Mouse (Mus musculus) G1E (cell line): Measurements from ENCODE around the gene Kpna7.

Experiments used
- CTCF ChIP-seq: IDR thresholded peaks from 2 replicates; pipeline ENCODE4 v1.5.1; 2012; ENCODE audit warnings: low read depth, low read length, inconsistent platforms, mixed read lengths
- GATA1 ChIP-seq: IDR thresholded peaks from 2 replicates; pipeline ENCODE4 v1.6.1; 2012; ENCODE audit warnings: borderline replicate concordance, low read length, inconsistent platforms, mixed read lengths
- POLR2AphosphoS5 ChIP-seq: IDR thresholded peaks from 2 replicates; pipeline ENCODE4 v1.6.1; 2012; ENCODE audit warnings: low read depth, low read length, inconsistent platforms; ENCODE audit not compliant: insufficient replicate concordance
- TAL1 ChIP-seq: conservative IDR thresholded peaks from 2 replicates; pipeline ENCODE4 v1.6.1; 2012; ENCODE audit warnings: low read depth, low read length, inconsistent platforms, mixed read lengths

- TF ChIP-seq CTCF (no peak), GATA1 (no peak), TAL1 (no peak), POLR2AphosphoS5 (no peak)
These were observed 69.6 kb downstream of the Kpna7 start for GRCm38 (mm10) chr5:145014278-145014677.
